Mouse (Mus musculus) liver, embryonic 11.5 days (tissue): ENCODE results near the gene Rbfox2. TPM values are rescaled to one million over a fixed set of nuclear protein-coding genes. Genes with fewer than 3 reads are reported as not detected.

ENCODE experiments used
- ATAC-seq: fragments of 200-750 bp; cut with Nextera tagmentation; replicated peaks from 2 replicates; pipeline ENCODE4 v1.8.0; 2017; ENCODE audit warnings: moderate number of reproducible peaks, mild to moderate bottlenecking, moderate TSS enrichment, moderate library complexity; ENCODE audit not compliant: low FRiP score
- DNase-seq: peaks from one replicate; pipeline ENCODE4 v3.0.0-alpha.2; 2017; ENCODE audit warnings: low spot score
- H3K27ac ChIP-seq: fragments of 300-500 bp; sonication (generic); 2 replicates; pipeline ENCODE4 v1.5.1; 2014; ENCODE audit warnings: mild to moderate bottlenecking, low read depth, low read length, control low read depth
- H3K27me3 ChIP-seq: fragments of 300-500 bp; sonication (generic); replicated peaks from 2 replicates; pipeline ENCODE4 v1.6.1; 2014; ENCODE audit warnings: low read length, mixed read lengths; ENCODE audit not compliant: control insufficient read depth, insufficient read depth
- H3K36me3 ChIP-seq: fragments of 300-500 bp; sonication (generic); 2 replicates; pipeline ENCODE4 v1.6.1; 2014; ENCODE audit warnings: mild to moderate bottlenecking, low read length, moderate library complexity, mixed read lengths; ENCODE audit not compliant: control insufficient read depth, insufficient read depth
- H3K4me1 ChIP-seq: fragments of 300-500 bp; sonication (generic); replicated peaks from 2 replicates; pipeline ENCODE4 v1.6.1; 2014; ENCODE audit warnings: low read length, mixed read lengths; ENCODE audit not compliant: control insufficient read depth, insufficient read depth
- H3K4me2 ChIP-seq: fragments of 300-500 bp; sonication (generic); 2 replicates; pipeline ENCODE4 v1.6.1; 2014; ENCODE audit warnings: mild to moderate bottlenecking, control low read depth, moderate library complexity
- H3K4me3 ChIP-seq: fragments of 300-500 bp; sonication (generic); 2 replicates; pipeline ENCODE4 v1.5.1; 2014; ENCODE audit warnings: low read depth, low read length, control low read depth
- H3K9ac ChIP-seq: fragments of 300-500 bp; sonication (generic); 2 replicates; pipeline ENCODE4 v1.6.1; 2014; ENCODE audit warnings: low read depth, low read length, control low read depth
- H3K9me3 ChIP-seq: fragments of 300-500 bp; sonication (generic); 2 replicates; pipeline ENCODE4 v1.6.1; 2016; ENCODE audit warnings: low read length, inconsistent platforms, mixed read lengths; ENCODE audit not compliant: control insufficient read depth
- WGBS: fragments of 180-500 bp; shearing (Covaris S2); extraction: QIAGEN DNeasy Blood & Tissue Kit; methylation state at CpG from one replicate; pipeline ENCODE4 v1.1.7; 2014; 5-methylcytosine and 5-hydroxymethylcytosine counted together
- polyA plus RNA-seq: library from polyadenylated mRNA; unstranded; fragments of >200 nt; fragmentation: Nextera tagmentation; extraction: Ambion mirVana; gene quantifications from 2 replicates; pipeline ENCODE4 v1.2.1, GENCODE M21; 2014

The Rbfox2 gene
- polyA plus RNA-seq, 1 experiment from 2014 or later: 26.6 TPM

- ATAC-seq (no peak), DNase-seq (no peak)
- WGBS: 89% methylated on average over 13 of the region's 13 CpGs
- H3K4me1 ChIP-seq: no peaks in the 10 kb centered on the region
- no peak overlapping the region for H3K27ac ChIP-seq
- peaks cover 2% of the 10 kb centered on the region for H3K36me3 ChIP-seq
- no peak overlapping the region for H3K9ac ChIP-seq
- H3K27me3 ChIP-seq: no peaks in the 10 kb centered on the region
- H3K9me3 ChIP-seq: no peaks in the 10 kb centered on the region
- H3K4me2 ChIP-seq: no peak overlapping the region
- H3K4me3 ChIP-seq: no peak overlapping the region
Observed at GRCm38 (mm10) chr15:77094431-77094830, 212.4 kb downstream of the Rbfox2 start.

DNA sequence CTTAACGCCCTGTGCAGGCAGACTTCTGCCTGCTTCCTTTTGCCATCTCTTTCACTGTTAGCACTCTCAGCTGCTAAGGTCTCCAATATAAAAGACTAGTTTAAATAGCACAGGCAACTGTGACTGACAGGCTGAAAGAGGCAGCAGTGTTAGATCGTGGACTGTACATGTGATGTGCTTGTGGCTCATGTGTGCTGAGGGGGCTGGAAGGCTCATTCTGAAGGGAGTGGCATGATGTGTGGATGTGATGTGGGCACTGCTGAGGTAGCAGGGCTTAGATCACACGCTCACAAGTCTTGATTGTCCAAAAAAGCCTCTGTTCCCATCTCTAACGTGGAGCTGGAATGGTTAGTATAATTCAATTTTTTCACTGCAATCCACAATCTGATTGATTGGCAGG, 215.4 kb downstream of the Rbfox2 start:
- Histone ChIP-seq H3K4me3 (no peak overlapping the region), H3K4me2 (no peak overlapping the region), H3K27ac (no peak overlapping the region), H3K4me1 (no peaks in the 10 kb centered on the region), H3K36me3 (peaks cover 12% of the 10 kb centered on the region), H3K9me3 (no peaks in the 10 kb centered on the region), H3K9ac (no peak overlapping the region), H3K27me3 (no peaks in the 10 kb centered on the region)
- ATAC-seq: no peak
- no peak for DNase-seq
- 83% methylated on average over 4 of the region's 4 CpGs for WGBS

DNA sequence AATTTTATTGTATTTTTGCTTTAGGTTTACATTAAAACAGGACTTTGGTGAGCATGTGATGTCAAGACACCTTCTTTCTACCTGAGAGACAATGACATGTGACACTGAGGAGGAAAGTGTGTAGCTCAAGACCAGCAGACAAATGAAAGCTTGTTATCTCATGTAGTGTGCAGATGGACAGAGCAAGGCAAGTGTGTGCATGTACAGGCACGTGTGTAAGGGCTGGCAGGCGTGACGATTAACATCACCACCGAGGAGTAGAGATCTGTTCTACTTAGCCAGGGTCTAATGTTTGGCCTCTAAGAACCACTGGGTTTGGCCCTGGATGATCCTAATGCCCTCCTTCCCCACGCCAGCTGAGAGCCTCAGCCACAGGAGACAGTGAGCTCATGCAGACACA, 216.3 kb downstream of the Rbfox2 start:
- H3K4me1 ChIP-seq: no peaks in the 10 kb centered on the region

GRCm38 (mm10) chr15:77089249-77089648, 217.6 kb downstream of the Rbfox2 start:
- no peaks in the 10 kb centered on the region for H3K27me3 ChIP-seq
- H3K4me3 ChIP-seq: no peak overlapping the region
- H3K9ac ChIP-seq: no peak overlapping the region
- no peaks in the 10 kb centered on the region for H3K4me1 ChIP-seq
- peaks cover 15% of the 10 kb centered on the region for H3K36me3 ChIP-seq
- H3K27ac ChIP-seq: no peak overlapping the region
- ATAC-seq (no peak), DNase-seq (no peak)
- no peak overlapping the region for H3K4me2 ChIP-seq
- 79% methylated on average over 11 of the region's 11 CpGs for WGBS
- H3K9me3 ChIP-seq: no peaks in the 10 kb centered on the region

More for the DNA sequence above, 216.3 kb downstream of the Rbfox2 start:
- no peak for DNase-seq
- WGBS: 83% methylated on average over 5 of the region's 5 CpGs
- Histone ChIP-seq H3K9me3 (no peaks in the 10 kb centered on the region), H3K4me3 (no peak overlapping the region), H3K27ac (no peak overlapping the region), H3K27me3 (no peaks in the 10 kb centered on the region), H3K9ac (no peak overlapping the region), H3K4me2 (no peak overlapping the region), H3K36me3 (peaks cover 12% of the 10 kb centered on the region)
- no peak for ATAC-seq

DNA sequence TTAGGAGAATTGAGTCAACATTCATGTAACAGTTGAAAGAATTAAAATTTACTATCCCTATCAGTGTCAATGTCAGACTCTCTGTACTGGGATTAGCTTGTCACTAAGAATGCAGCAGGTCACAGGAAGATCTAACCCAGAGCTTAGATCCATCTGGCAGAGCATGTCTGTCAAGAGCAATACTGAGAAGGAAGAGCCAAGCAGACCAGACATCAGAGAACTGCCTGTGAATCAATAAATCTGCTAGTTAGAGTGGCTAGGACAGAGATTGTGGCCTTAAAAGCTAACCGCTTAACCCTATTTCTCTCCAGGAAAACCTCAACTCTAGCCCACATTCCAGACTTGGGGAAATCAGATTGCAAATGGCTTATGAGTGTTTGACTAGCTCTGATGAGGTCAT, 220.3 kb downstream of the Rbfox2 start:
- H3K4me2 ChIP-seq: no peak overlapping the region
- no peak overlapping the region for H3K4me3 ChIP-seq
- no peak overlapping the region for H3K27ac ChIP-seq
- H3K27me3 ChIP-seq: no peaks in the 10 kb centered on the region
- no peaks in the 10 kb centered on the region for H3K4me1 ChIP-seq
- WGBS: 79% methylated on average over 1 of the region's 1 CpGs
- DNase-seq: no peak
- H3K9ac ChIP-seq: no peak overlapping the region
- H3K9me3 ChIP-seq: no peaks in the 10 kb centered on the region
- ATAC-seq: no peak
- H3K36me3 ChIP-seq: peaks cover 16% of the 10 kb centered on the region; the same call in 1 of the 2 replicates

DNA sequence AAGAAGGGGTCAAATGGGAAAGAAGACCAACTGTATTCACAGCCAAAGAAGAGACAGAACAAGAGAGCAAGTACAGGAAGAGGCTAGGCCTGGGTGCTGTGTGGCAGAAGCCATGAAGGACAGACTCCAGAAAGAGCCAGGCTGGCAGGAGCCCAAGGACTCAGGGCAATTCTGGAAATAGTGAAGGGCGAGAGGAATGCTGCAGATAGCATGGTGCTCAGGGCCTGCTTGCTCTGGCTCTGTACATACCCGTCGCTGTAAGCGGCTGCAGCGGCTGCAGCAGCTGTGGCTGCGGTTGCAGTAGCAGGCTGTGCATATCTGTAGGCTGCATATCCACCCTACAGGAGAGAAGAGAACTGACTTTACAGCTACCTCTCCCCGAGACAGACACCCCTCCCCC, 221.0 kb downstream of the Rbfox2 start:
- H3K27me3 ChIP-seq: no peaks in the 10 kb centered on the region
- no peak overlapping the region for H3K27ac ChIP-seq
- H3K4me1 ChIP-seq: no peaks in the 10 kb centered on the region
- no peak for DNase-seq
- H3K9me3 ChIP-seq: no peaks in the 10 kb centered on the region
- WGBS: 76% methylated on average over 7 of the region's 7 CpGs
- peaks cover 16% of the 10 kb centered on the region; the same call in 1 of the 2 replicates for H3K36me3 ChIP-seq
- no peak overlapping the region for H3K4me2 ChIP-seq
- no peak overlapping the region for H3K4me3 ChIP-seq
- ATAC-seq: no peak
- no peak overlapping the region for H3K9ac ChIP-seq

DNA sequence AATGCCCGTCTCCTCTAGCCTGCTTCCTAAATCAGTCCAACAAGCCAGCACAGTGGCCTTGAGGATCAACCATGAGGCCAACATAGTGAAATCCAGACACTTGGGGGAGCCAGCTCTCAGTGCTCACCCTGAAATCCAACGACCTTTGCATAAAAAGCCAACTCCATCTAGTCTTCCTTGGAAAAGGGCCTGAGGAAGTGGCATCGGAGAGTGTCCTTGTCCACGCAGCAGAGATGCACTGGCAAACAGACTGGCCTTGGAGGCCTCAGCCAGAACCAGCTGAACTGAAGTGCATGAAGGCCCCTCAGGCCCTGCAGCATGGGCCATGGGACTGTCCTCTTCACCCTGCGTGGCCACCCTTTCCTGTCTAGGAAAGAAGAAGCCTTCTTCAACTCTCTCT, 225.3 kb downstream of the Rbfox2 start:
- Histone ChIP-seq H3K9me3 (no peaks in the 10 kb centered on the region), H3K9ac (no peak overlapping the region), H3K4me2 (no peak overlapping the region), H3K27me3 (no peaks in the 10 kb centered on the region), H3K4me3 (no peak overlapping the region), H3K4me1 (no peaks in the 10 kb centered on the region), H3K27ac (no peak overlapping the region), H3K36me3 (peaks cover 16% of the 10 kb centered on the region; the same call in 1 of the 2 replicates)
- WGBS: 86% methylated on average over 5 of the region's 5 CpGs
- DNase-seq: no peak
- no peak for ATAC-seq

- no peak for ATAC-seq
- Histone ChIP-seq H3K27ac (no peak overlapping the region), H3K9me3 (no peaks in the 10 kb centered on the region), H3K4me2 (no peak overlapping the region), H3K9ac (no peak overlapping the region), H3K4me3 (no peak overlapping the region), H3K4me1 (no peaks in the 10 kb centered on the region), H3K36me3 (peaks cover 16% of the 10 kb centered on the region; the same call in 1 of the 2 replicates), H3K27me3 (no peaks in the 10 kb centered on the region)
- no peak for DNase-seq
- WGBS: 83% methylated on average over 14 of the region's 14 CpGs
Observed at GRCm38 (mm10) chr15:77080684-77081254, 226.0 kb downstream of the Rbfox2 start.

GRCm38 (mm10) chr15:77079890-77080361, 226.9 kb downstream of the Rbfox2 start:
- H3K27ac ChIP-seq: no peak overlapping the region
- 80% methylated on average over 11 of the region's 11 CpGs for WGBS

More at GRCm38 (mm10) chr15:77079890-77080361, 226.9 kb downstream of the Rbfox2 start:
- H3K9ac ChIP-seq: no peak overlapping the region
- DNase-seq (no peak), ATAC-seq (no peak)
- no peak overlapping the region for H3K4me2 ChIP-seq
- H3K4me3 ChIP-seq: no peak overlapping the region
- H3K4me1 ChIP-seq: no peaks in the 10 kb centered on the region
- no peaks in the 10 kb centered on the region for H3K9me3 ChIP-seq
- no peaks in the 10 kb centered on the region for H3K27me3 ChIP-seq
- peaks cover 15% of the 10 kb centered on the region; the same call in 1 of the 2 replicates for H3K36me3 ChIP-seq
